Mouse (Mus musculus): ENCODE measurements around the gene Gm45062. TPM values are rescaled to one million over a fixed set of nuclear protein-coding genes. Genes with fewer than 3 reads are reported as not detected.

Gene Gm45062
- polyA plus RNA-seq, 1 experiment: 5.8 TPM

DNA sequence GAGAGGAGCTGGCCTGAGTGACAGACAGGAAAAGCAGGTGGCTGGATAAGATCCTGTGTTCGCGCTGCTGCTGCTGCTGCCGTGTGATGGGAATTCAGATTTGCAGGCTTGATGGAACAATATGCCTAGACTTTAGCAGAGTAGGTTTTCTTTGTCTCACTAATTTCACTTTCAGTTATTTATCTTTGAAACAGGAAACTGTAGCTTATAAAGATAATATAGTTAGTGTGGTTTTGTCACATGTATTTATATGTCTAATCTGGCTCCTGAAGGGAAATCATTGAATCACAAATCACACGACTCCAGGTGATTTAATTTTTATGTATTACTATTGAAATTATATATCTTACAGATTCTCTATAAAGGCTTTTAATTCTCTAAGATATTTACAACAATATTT is 24.0 kb downstream of the Gm45062 start:
- H3K9me3 ChIP-seq (replicated peaks; ENCODE audit: control insufficient read depth, insufficient read depth, low read length, poor library complexity, severe bottlenecking): no peaks in the 10 kb centered on the region
- H3K27ac ChIP-seq (ENCODE audit: insufficient read depth, low read length): no peak overlapping the region
- H3K4me1 ChIP-seq (ENCODE audit: control insufficient read depth, insufficient read depth, low read length): no peaks in the 10 kb centered on the region
- TF ChIP-seq CTCF (IDR thresholded peaks at IDR 0.05; ENCODE audit: low read depth, low read length) (no peak), EP300 (IDR thresholded peaks at IDR 0.05; ENCODE audit: insufficient read depth, low read depth, low read length) (no peak), POLR2A (IDR thresholded peaks at IDR 0.05; ENCODE audit: insufficient read depth, low read length) (no peak)
- no peaks in the 10 kb centered on the region for H3K36me3 ChIP-seq (ENCODE audit: control insufficient read depth, insufficient read depth, low read length, poor library complexity, severe bottlenecking)
- no peak overlapping the region for H3K9ac ChIP-seq (ENCODE audit: low read depth, poor library complexity, severe bottlenecking)
- no peaks in the 10 kb centered on the region for H3K27me3 ChIP-seq (ENCODE audit: control insufficient read depth, insufficient read depth, low read length, poor library complexity, severe bottlenecking)
- H3K4me3 ChIP-seq (ENCODE audit: low read depth, low read length): no peak overlapping the region

- no peaks in the 10 kb centered on the region for H3K27me3 ChIP-seq (ENCODE audit: control insufficient read depth, insufficient read depth, low read length, poor library complexity, severe bottlenecking)
- TF ChIP-seq POLR2A (IDR thresholded peaks at IDR 0.05; ENCODE audit: insufficient read depth, low read length) (no peak), EP300 (IDR thresholded peaks at IDR 0.05; ENCODE audit: insufficient read depth, low read depth, low read length) (no peak), CTCF (IDR thresholded peaks at IDR 0.05; ENCODE audit: low read depth, low read length) (no peak)
- H3K36me3 ChIP-seq (ENCODE audit: control insufficient read depth, insufficient read depth, low read length, poor library complexity, severe bottlenecking): no peaks in the 10 kb centered on the region
- H3K4me3 ChIP-seq (ENCODE audit: low read depth, low read length): no peak overlapping the region
- no peaks in the 10 kb centered on the region for H3K9me3 ChIP-seq (replicated peaks; ENCODE audit: control insufficient read depth, insufficient read depth, low read length, poor library complexity, severe bottlenecking)
- H3K27ac ChIP-seq (ENCODE audit: insufficient read depth, low read length): no peak overlapping the region
- H3K9ac ChIP-seq (ENCODE audit: low read depth, poor library complexity, severe bottlenecking): no peak overlapping the region
- no peaks in the 10 kb centered on the region for H3K4me1 ChIP-seq (ENCODE audit: control insufficient read depth, insufficient read depth, low read length)
Observed at GRCm38 (mm10) chr6:8285401-8285960, 26.2 kb downstream of the Gm45062 start.

DNA sequence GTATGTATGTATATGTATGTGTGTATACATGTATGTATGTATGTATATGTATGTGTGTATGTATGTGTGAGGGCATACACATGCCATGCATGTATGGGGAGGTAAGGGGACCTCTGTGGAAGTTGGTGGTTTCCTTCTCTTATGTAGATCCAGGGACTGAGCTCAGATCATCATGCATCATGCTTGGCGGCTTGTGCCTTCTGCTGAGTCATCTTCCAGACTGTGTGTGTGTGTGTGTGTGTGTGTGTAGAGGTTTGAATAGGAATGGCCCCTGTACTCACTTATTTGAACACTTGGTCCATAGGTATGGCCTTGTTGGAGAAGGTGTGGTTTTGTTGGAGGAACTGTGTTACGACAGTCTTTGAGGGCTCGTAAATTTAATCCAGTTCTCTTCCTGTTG is 26.9 kb downstream of the Gm45062 start:
- no peak for TF ChIP-seq EP300 (IDR thresholded peaks at IDR 0.05; ENCODE audit: insufficient read depth, low read depth, low read length)
- TF ChIP-seq POLR2A (IDR thresholded peaks at IDR 0.05; ENCODE audit: insufficient read depth, low read length): no peak
- TF ChIP-seq CTCF (IDR thresholded peaks at IDR 0.05; ENCODE audit: low read depth, low read length): no peak
- Histone ChIP-seq H3K36me3 (ENCODE audit: control insufficient read depth, insufficient read depth, low read length, poor library complexity, severe bottlenecking) (no peaks in the 10 kb centered on the region), H3K9ac (ENCODE audit: low read depth, poor library complexity, severe bottlenecking) (no peak overlapping the region), H3K27ac (ENCODE audit: insufficient read depth, low read length) (no peak overlapping the region), H3K4me3 (ENCODE audit: low read depth, low read length) (no peak overlapping the region), H3K4me1 (ENCODE audit: control insufficient read depth, insufficient read depth, low read length) (no peaks in the 10 kb centered on the region), H3K27me3 (ENCODE audit: control insufficient read depth, insufficient read depth, low read length, poor library complexity, severe bottlenecking) (no peaks in the 10 kb centered on the region), H3K9me3 (replicated peaks; ENCODE audit: control insufficient read depth, insufficient read depth, low read length, poor library complexity, severe bottlenecking) (no peaks in the 10 kb centered on the region)

DNA sequence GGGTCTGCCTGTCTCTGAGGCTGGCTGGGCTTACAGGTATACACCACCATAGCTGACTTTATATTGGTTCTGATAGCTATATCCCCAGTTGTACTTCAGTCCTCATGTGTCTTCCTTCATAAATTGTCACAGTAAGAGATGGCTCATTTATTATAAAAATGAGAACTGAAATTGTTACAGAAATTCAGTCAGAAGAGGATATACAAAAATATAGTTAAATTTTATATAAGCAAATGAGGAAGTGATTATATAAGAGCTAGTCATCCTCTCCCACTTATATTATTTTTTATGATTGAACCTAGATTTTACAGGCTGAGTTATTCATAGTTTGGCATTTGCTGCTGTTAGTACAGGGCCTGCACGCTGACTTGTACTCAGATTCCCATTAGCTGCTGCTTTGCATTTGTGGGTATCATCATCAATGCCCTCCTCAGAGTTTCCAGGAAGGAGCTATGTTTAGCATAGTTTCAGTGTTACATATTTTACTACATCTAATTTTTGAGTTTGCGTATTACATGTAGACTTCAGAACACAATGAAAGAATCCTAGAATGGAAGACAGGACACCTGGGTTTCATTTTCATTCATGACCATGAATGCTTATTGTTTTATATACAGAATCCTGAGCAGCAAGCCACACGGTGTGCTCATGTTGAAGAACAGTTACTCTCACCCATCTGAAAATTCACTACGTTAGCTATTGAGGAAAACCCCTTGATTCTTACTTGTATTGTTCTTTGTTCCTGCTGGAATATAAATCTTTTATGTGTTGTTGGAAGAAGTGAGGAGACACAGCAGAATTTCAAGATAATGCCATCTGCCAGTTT is 29.7 kb downstream of the Gm45062 start:
- H3K27me3 ChIP-seq (ENCODE audit: control insufficient read depth, insufficient read depth, low read length, poor library complexity, severe bottlenecking): no peaks in the 10 kb centered on the region
- H3K36me3 ChIP-seq (ENCODE audit: control insufficient read depth, insufficient read depth, low read length, poor library complexity, severe bottlenecking): no peaks in the 10 kb centered on the region
- TF ChIP-seq POLR2A (IDR thresholded peaks at IDR 0.05; ENCODE audit: insufficient read depth, low read length) (no peak), CTCF (IDR thresholded peaks at IDR 0.05; ENCODE audit: low read depth, low read length) (no peak), EP300 (IDR thresholded peaks at IDR 0.05; ENCODE audit: insufficient read depth, low read depth, low read length) (no peak)
- no peak overlapping the region for H3K4me3 ChIP-seq (ENCODE audit: low read depth, low read length)
- H3K4me1 ChIP-seq (ENCODE audit: control insufficient read depth, insufficient read depth, low read length): no peaks in the 10 kb centered on the region
- no peak overlapping the region for H3K9ac ChIP-seq (ENCODE audit: low read depth, poor library complexity, severe bottlenecking)
- H3K27ac ChIP-seq (ENCODE audit: insufficient read depth, low read length): no peak overlapping the region
- no peaks in the 10 kb centered on the region for H3K9me3 ChIP-seq (replicated peaks; ENCODE audit: control insufficient read depth, insufficient read depth, low read length, poor library complexity, severe bottlenecking)

DNA sequence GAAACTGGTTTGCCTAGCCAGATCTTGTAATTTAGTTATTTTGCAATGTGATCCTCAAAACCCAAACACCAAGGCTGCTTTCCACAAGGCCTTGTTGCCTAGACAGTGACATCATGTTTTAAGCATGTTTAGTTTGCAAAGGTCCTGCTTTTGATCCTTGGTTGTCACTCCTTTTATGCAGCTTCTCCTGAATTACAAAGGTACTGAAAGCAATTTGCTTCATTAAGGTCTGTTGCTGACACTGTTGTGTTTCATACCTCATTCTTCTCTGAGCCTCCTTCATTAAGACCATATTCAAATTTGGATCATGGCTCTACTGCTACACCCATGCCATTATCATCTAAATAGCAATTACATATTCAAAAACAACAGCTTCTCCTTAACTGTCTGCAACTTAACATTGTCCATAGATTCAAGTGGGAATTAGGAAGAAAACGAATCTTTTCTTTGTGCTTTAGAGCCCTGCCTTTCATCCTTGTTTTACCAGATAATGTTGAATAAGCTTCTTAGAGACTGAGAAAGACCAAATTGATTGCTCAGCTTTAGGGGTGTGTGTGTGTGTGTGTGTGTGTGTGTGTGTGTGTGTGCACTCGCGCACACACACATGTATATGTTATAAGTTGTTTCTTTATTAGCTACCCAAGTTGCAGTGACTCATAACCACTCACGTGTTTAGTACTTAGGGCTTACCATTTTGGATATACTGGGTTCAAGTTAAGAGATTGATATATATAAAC is 35.0 kb downstream of the Gm45062 start:
- H3K9ac ChIP-seq (ENCODE audit: low read depth, poor library complexity, severe bottlenecking): no peak overlapping the region
- no peak overlapping the region for H3K4me3 ChIP-seq (ENCODE audit: low read depth, low read length)
- H3K27ac ChIP-seq (ENCODE audit: insufficient read depth, low read length): no peak overlapping the region
- no peaks in the 10 kb centered on the region for H3K27me3 ChIP-seq (ENCODE audit: control insufficient read depth, insufficient read depth, low read length, poor library complexity, severe bottlenecking)
- TF ChIP-seq EP300 (IDR thresholded peaks at IDR 0.05; ENCODE audit: insufficient read depth, low read depth, low read length) (no peak), CTCF (IDR thresholded peaks at IDR 0.05; ENCODE audit: low read depth, low read length) (no peak), POLR2A (IDR thresholded peaks at IDR 0.05; ENCODE audit: insufficient read depth, low read length) (no peak)
- H3K36me3 ChIP-seq (ENCODE audit: control insufficient read depth, insufficient read depth, low read length, poor library complexity, severe bottlenecking): no peaks in the 10 kb centered on the region
- H3K4me1 ChIP-seq (ENCODE audit: control insufficient read depth, insufficient read depth, low read length): no peaks in the 10 kb centered on the region
- no peaks in the 10 kb centered on the region for H3K9me3 ChIP-seq (replicated peaks; ENCODE audit: control insufficient read depth, insufficient read depth, low read length, poor library complexity, severe bottlenecking)

All from ES-Bruce4 (cell line).